Mouse (Mus musculus): ENCODE data around the gene Skap1. TPM values are rescaled to one million over a fixed set of nuclear protein-coding genes. Genes with fewer than 3 reads are reported as not detected.
A peak's percentile ranks its signal among the peaks of the same experiment; 100 is the strongest.

The Skap1 gene
- total and polyA plus RNA-seq, 3 experiments: not detected

DNA sequence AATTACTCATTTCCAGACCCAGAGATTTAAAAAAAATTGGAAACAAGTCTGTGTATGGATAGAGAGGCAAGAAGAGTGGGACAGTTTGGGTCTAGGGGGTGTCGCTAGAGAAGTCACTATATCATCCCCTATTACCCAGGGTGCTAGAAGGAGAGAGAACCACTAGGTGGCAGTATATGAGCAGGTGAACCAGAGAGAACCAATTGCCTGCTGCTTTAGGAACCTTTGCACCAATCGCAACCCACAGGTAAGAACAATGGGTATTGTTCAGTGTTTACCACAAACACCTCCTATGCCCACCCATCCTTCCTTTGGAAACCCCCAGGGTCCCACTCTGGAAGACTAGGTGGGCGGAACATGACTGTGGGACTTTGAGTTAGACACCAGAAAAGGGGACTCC, 295.6 kb downstream of the Skap1 start:
- no peak overlapping the region for H3K27ac ChIP-seq (ENCODE audit: control insufficient read depth, low read depth, low read length)
- no peak overlapping the region for H3K4me3 ChIP-seq (ENCODE audit: control insufficient read depth in 1 of 2, insufficient read depth in 1 of 2, low read depth in 2 of 2, low read length in 2 of 2)
- no peaks in the 10 kb centered on the region for H3K36me3 ChIP-seq (ENCODE audit: control insufficient read depth in 1 of 2, insufficient read depth in 2 of 2, low read length in 2 of 2)
- no peaks in the 10 kb centered on the region for H3K9me3 ChIP-seq (replicated peaks; ENCODE audit: insufficient read depth, low read length)
- H3K27me3 ChIP-seq (ENCODE audit: control insufficient read depth in 1 of 2, insufficient read depth in 2 of 2, low read length in 2 of 2): peaks cover 1 to 3% of the 10 kb centered on the region in 2 experiments
- peak; percentile 82 for DNase-seq (ENCODE audit: low read depth, low spot score)
- peaks cover 0 to 2% of the 10 kb centered on the region in 2 experiments; a peak in 1 of 4 replicates for H3K4me1 ChIP-seq (ENCODE audit: control insufficient read depth in 1 of 2, insufficient read depth in 2 of 2, low read length in 2 of 2)
- no peak overlapping the region for H3K9ac ChIP-seq (ENCODE audit: control insufficient read depth, low read depth, low read length, poor library complexity, severe bottlenecking)
- H3K79me2 ChIP-seq (ENCODE audit: control insufficient read depth, insufficient read depth, low read length, poor library complexity): no peaks in the 10 kb centered on the region
- TF ChIP-seq NELFE (IDR thresholded peaks at IDR 0.05; ENCODE audit: low read depth, low read length): no peak
- no peak for TF ChIP-seq POLR2AphosphoS5 (IDR thresholded peaks at IDR 0.05; ENCODE audit: borderline replicate concordance, low read depth, low read length)
- TF ChIP-seq CTCF (IDR thresholded peaks at IDR 0.05 in 2 of 3, conservative IDR thresholded peaks at IDR 0.05 in 1 of 3; ENCODE audit: control insufficient read depth in 1 of 3, insufficient read depth in 1 of 3, low read depth in 2 of 3, low read length in 3 of 3, poor library complexity in 1 of 3, severe bottlenecking in 1 of 3): peak; percentile 73 to 98 (median 96)
- TF ChIP-seq CHD2 (IDR thresholded peaks at IDR 0.05; ENCODE audit: low read length): no peak
- peak; percentile 95 for TF ChIP-seq SMC3 (IDR thresholded peaks at IDR 0.05; ENCODE audit: low read depth, low read length)
- TF ChIP-seq RAD21 (IDR thresholded peaks at IDR 0.05; ENCODE audit: low read depth, low read length): peak; percentile 89
- TF ChIP-seq TAL1 (IDR thresholded peaks at IDR 0.05; ENCODE audit: low read length): no peak
- no peak for TF ChIP-seq POLR2A (IDR thresholded peaks at IDR 0.05; ENCODE audit: control insufficient read depth in 1 of 2, insufficient read depth in 1 of 2, low read depth in 1 of 2, low read length in 2 of 2, poor library complexity in 1 of 2)
- peak; percentile 55; the same call in 1 of the 2 replicates for TF ChIP-seq SIN3A (IDR thresholded peaks at IDR 0.05; ENCODE audit: low read length)
- TF ChIP-seq ELF1 (IDR thresholded peaks at IDR 0.05; ENCODE audit: low read depth, low read length): no peak
- TF ChIP-seq MYB (IDR thresholded peaks at IDR 0.05; ENCODE audit: low read depth, low read length): no peak
- no peak for TF ChIP-seq CHD1 (IDR thresholded peaks at IDR 0.05; ENCODE audit: low read depth, low read length)
- TF ChIP-seq ETS1 (IDR thresholded peaks at IDR 0.05; ENCODE audit: low read depth, low read length): no peak
- no peak for TF ChIP-seq MEF2A (IDR thresholded peaks at IDR 0.05; ENCODE audit: extremely low read depth, insufficient replicate concordance, low read depth, low read length, poor library complexity, severe bottlenecking)
- TF ChIP-seq USF2 (IDR thresholded peaks at IDR 0.05; ENCODE audit: borderline replicate concordance in 1 of 2, insufficient read depth in 1 of 2, low read depth in 1 of 2, low read length in 2 of 2): no peak
- no peak for TF ChIP-seq MXI1 (IDR thresholded peaks at IDR 0.05; ENCODE audit: low read depth, low read length)
- no peak for TF ChIP-seq HCFC1 (IDR thresholded peaks at IDR 0.05; ENCODE audit: low read depth, low read length)
- no peak for TF ChIP-seq GABPA (IDR thresholded peaks at IDR 0.05; ENCODE audit: low read depth, low read length)
- TF ChIP-seq NRF1 (IDR thresholded peaks at IDR 0.05; ENCODE audit: insufficient read depth, low read depth, low read length, poor library complexity, severe bottlenecking): no peak
- no peak for TF ChIP-seq MAZ (IDR thresholded peaks at IDR 0.05; ENCODE audit: low read depth, low read length)
- TF ChIP-seq ZMIZ1 (IDR thresholded peaks at IDR 0.05; ENCODE audit: low read depth, low read length): no peak
- no peak for TF ChIP-seq TCF12 (IDR thresholded peaks at IDR 0.05; ENCODE audit: low read depth, low read length)
- TF ChIP-seq GATA1 (IDR thresholded peaks at IDR 0.05; ENCODE audit: low read depth, low read length): no peak
- TF ChIP-seq E2F4 (IDR thresholded peaks at IDR 0.05; ENCODE audit: borderline replicate concordance, low read depth, low read length): no peak
- TF ChIP-seq MAX (IDR thresholded peaks at IDR 0.05; ENCODE audit: low read length): no peak
- TF ChIP-seq JUND (IDR thresholded peaks at IDR 0.05; ENCODE audit: low read depth, low read length): no peak
- TF ChIP-seq KAT2A (conservative IDR thresholded peaks at IDR 0.05; ENCODE audit: low read depth, low read length): no peak
- no peak for TF ChIP-seq ZKSCAN1 (IDR thresholded peaks at IDR 0.05; ENCODE audit: low read depth, low read length)
- TF ChIP-seq MAFK (IDR thresholded peaks at IDR 0.05; ENCODE audit: borderline replicate concordance, low read depth, low read length): no peak
- TF ChIP-seq RCOR1 (IDR thresholded peaks at IDR 0.05; ENCODE audit: low read depth, low read length): no peak
- TF ChIP-seq BHLHE40 (IDR thresholded peaks at IDR 0.05; ENCODE audit: borderline replicate concordance, low read depth, low read length): no peak
- no peak for TF ChIP-seq UBTF (IDR thresholded peaks at IDR 0.05; ENCODE audit: borderline replicate concordance, insufficient read depth, low read depth, low read length)
- TF ChIP-seq POLR2AphosphoS2 (IDR thresholded peaks at IDR 0.05; ENCODE audit: low read length): no peak
- TF ChIP-seq TBP (IDR thresholded peaks at IDR 0.05; ENCODE audit: low read depth, low read length): no peak
- TF ChIP-seq EP300 (IDR thresholded peaks at IDR 0.05; ENCODE audit: low read depth in 1 of 2, low read length in 2 of 2): no peak
- TF ChIP-seq MYC (IDR thresholded peaks at IDR 0.05; ENCODE audit: low read depth, low read length): peak; percentile 26; the same call in 1 of the 2 replicates
- peak; percentile 73 for TF ChIP-seq ZC3H11A (IDR thresholded peaks at IDR 0.05; ENCODE audit: low read depth, low read length)
- TF ChIP-seq USF1 (IDR thresholded peaks at IDR 0.05; ENCODE audit: low read depth, low read length): no peak
- no peak for TF ChIP-seq ZNF384 (IDR thresholded peaks at IDR 0.05; ENCODE audit: low read depth, low read length)
